Mouse (Mus musculus) heart, postnatal 36 days (tissue): ENCODE data around the gene Celf2. TPM values are rescaled to one million over a fixed set of nuclear protein-coding genes. Genes with fewer than 3 reads are reported as not detected.

ENCODE experiments used
- DNase-seq, 2 experiments: peaks; one replicate each; pipeline ENCODE4 v3.0.0; 2021 to 2022
- intact Hi-C: fragments of 180-260 bp; cut with DNase I; formaldehyde crosslinking; loops from one replicate; pipeline ENCODE4 v1.15.1; 2025
- total RNA-seq, 2 experiments: library from RNA; stranded (reverse); gene quantifications; 2 replicates each; pipeline ENCODE4 v1.2.3; 2021

Gene Celf2
- total RNA-seq, 2 experiments from 2014 or later, result 68.4 to 73.2 TPM

DNA sequence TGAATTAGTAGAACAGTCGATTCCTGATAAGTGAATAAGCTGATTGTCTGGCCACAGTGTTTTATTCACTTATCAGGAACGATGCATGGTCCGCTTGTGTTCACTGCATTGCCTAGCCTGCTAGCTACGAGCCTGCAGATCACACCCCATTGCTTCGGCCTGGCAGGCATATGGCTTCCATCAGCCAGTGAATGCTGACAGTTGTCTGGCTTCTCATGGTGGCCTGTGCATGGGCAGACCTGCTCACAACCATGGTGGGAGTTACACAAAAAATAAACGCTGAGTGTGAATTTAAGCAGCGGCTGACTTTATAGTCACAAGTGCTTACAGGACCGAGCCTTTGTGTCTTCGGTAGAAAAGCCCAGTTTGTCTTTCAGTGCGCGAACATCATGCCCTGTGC, 969.3 kb downstream of the Celf2 start:
- intact Hi-C loops, result loop anchor here (5.0 kb wide), 1 partner anchor 58 kb away; no protein-coding TSS in a partner anchor
- peak in 1 of 2 experiments; percentile 25 for DNase-seq

DNA sequence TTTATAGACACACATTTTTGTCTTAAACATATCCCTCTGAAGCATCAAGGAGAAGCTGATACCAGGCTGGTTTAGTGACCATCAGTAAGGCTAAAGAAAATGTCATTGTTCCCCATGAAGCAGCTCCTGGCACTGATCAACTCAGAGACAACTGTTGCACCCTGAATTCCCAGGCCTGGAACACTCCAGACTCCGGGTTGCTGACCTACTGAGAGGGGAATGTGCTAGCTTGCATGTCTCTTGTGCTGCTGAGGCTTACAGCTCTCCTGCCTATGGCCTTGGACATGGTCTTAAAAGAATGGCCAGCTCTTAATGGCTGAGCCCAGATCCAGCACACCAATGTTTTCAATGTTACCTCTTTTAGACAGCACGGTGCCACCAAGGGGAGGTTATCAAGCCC, 970.9 kb downstream of the Celf2 start:
- intact Hi-C loops, result no loop called here
- no peak for DNase-seq

DNA sequence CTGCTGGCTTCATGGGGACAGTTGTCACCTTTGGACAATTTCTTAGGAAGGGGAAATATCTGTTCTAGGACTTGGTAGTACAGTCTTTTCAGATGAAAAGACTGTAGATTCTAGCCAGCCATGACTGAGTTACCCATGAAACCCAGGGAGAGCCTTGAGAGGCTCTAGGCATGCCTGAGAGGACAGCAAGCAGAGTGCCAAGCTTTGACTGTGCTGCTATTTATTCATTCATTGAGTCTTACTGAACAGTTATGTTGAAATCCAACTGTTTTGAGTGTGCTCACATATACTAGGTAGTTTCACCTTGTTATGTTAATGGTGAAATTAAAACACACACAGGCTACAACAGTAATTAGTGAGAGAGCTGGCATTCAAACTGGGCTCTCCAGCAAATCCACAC, 971.3 kb downstream of the Celf2 start:
- intact Hi-C loops, result no loop called here
- DNase-seq, result no peak

DNA sequence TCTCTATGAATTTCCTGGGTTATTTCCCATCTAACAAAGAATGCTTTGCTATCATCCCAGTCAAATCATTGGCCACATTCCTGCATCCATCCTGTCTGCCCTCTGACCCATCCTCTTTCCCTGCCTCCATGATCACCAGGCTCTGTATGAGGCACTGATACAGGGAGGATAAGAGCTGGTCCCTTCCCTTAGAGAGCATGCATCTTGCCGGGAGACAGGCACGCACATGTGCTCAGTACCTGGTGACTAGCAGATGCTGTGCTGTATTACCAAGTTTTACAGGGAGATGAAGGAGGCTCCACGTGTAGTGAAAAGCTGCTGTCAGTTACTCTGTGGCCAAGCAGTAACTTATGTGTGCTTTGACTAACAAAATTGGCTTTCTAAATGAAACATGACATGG, 972.0 kb downstream of the Celf2 start:
- no peak for DNase-seq
- intact Hi-C loops, result no loop called here

DNA sequence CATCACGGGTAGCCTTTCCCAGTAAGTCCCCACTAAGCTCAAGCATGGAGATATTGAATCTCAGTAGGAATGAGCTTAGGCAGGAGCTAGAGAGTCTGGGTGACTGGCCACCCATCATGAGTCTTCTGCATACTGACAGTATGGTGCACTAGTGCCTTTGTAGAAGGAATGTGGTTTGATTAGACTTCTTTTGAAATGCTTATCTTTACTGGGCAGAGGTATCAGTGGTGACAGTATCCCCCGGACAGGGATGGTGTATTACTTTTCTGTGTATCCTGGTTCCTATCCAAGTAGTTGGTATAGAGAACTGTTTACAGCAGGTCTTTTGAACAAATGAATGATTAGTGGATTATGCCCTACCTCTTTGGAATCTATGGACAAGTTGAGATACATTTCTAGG, 973.0 kb downstream of the Celf2 start:
- no peak for DNase-seq
- intact Hi-C loops, result no loop called here

DNA sequence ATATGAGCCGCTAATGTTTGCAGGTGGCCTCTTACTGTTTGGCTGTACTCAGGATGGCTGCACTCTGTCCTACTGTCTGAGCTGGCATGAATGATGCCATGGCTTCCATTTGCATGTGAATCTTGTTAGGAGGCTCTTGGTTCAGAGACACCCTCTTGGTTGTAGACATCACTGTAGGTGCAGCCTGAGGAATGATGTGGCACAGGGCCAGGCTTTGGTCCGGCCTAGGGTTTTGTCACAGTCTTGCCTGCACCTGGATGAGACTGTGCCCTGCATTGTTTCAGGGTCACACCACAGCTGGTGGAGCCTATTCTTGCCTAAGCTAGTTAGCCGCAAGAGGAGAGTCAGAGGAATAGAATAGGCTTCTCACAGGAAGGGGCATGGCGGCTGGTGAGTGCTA, 977.0 kb downstream of the Celf2 start:
- no peak for DNase-seq
- intact Hi-C loops, result no loop called here

DNA sequence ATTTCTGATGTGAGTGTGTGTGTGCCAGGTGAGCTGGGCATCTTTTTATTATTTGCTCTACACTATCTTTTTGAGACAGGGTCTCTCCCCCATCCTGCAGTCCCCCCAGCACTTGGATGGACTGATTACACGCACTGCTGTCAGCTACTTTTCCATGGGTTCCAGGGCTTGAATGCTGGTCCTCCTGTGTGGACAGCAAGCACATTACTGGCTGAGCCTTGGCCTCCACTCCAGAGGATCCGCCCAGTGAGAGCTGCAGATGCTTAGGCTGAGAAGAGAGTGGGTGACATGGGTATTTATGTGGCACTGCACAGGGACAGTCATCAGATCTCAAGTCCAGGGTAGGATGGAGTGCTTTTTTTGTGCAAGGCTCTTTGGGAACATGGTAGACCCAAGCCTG, 981.3 kb downstream of the Celf2 start:
- intact Hi-C loops, result no loop called here
- no peak for DNase-seq

DNA sequence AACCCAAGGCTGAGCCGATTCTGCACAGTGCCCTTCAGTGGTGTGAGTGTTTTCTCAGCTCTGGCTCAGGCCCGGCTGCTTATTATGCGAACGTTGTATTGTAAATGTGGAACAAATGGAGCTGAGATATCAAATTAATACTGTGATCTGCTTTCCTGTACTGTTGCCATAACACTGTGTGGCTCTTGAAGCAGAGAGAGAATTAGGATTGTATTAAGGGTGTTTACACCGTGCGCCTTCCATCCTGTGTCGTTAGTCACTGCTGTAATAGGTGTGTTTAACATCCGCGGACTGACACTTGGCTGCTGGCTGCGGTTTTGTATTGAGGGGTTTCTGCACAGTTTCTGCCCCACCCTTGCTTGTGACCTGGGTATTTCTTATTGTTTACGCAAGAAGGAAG, 982.5 kb downstream of the Celf2 start:
- intact Hi-C loops, result no loop called here
- no peak for DNase-seq

DNA sequence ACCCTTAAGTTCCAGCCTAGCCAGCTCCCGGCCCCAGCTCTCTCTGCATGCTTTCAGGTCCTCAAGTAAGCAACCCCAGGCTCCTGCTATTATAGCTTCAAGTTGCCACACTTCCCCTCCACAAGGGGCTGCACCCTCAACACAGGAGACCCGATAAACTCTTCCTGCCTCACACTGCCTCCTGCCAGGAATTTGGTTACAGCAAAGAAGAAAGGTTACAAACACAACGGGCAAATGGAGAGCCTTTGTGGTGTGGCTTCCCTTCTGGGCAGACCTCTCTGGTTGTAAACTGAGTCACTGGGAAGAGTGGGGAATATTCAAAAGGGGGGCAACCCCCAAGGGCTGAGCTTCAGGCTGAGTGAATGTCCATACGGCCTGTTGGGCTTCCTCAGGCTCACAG, 983.1 kb downstream of the Celf2 start:
- no peak for DNase-seq
- intact Hi-C loops, result no loop called here

DNA sequence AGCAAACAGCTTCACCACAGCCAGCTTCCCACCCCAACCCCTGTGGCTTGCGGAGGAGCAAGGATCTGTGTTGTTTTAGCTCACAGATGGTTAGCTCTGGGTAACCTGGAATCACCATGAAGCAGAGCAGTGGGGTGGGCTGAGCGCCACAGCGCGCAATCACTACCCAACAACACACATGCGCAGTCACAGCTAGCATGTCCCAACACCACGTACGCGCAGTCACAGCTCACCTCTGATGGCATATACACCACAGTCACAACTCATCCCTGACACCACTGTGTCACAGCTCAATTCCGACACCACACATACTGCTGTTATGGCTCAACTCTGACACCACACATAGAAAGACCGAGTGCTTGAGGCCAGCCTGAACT, 985.5 kb downstream of the Celf2 start:
- intact Hi-C loops, result no loop called here
- no peak for DNase-seq

DNA sequence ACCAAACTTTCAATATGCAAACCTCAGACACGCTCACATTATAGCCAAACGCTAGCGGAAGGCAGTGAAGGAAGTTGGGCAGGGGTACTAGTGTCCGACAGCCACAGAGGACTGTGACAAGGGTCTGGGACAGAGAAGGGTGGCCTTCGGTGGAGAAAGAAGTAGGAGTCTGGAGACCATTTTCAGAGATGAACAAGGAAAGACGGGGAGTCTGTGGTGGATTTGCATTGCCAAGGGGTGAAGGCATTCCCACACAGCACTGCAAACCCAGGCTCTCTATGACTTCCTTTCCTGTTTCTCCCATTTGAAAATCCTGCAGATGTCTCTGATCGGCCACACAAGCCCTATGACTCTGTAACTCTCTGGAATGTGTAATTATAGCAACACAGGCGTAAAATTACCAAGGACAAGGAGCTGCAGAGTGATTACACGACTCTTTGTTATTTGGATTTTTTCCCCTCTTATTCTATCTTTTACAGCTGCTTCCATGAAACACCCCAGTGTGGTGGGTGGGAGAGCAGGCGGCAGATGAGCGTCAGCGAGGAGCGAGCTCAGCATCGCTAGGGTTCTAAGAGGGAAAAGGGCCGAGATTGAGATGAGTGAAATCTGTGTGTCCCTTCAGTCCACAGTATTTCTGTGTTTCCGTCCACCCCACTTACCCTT, 986.0 kb downstream of the Celf2 start:
- intact Hi-C loops, result no loop called here

DNA sequence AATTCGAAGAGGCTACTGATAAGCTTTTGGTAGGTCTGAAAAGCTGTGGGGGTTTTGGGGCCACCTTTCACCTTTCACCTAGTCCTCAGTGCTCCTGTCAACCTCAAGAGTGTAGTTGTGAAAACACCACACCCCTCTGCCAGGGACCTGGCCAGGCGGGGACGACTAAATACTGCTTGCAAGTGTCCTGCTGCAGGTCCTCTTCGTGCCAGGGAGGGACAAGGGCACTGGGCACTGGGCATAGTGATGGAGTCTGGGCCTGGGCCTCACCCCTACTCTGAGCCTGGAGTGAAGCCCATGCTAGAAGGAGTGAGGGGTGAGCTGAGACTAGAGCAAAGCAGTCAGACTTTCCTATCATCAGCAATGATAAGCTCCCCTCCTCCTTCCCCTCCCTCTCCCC, 987.0 kb downstream of the Celf2 start:
- DNase-seq, result no peak
- intact Hi-C loops, result no loop called here

More for the DNA sequence above, 986.0 kb downstream of the Celf2 start:
- DNase-seq, result no peak

DNA sequence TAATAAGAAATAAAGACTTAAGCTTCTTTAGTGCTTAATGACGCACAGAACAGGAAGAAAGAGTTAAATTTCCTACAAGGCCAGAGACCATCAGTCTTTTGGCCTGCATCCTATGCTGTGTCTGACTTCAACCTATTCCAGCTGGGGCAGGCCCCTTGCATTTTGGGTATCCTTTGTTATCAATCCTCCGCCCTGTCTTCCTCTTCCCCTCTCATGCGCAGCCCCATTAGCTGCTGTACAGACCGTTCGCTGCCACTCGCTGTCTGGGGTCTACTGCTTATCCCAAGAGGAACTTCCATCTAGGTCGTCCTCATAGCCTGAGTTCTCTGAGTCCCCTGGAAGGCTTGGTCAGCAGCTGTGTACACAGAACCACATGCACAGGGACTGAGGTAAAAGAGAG, 996.2 kb downstream of the Celf2 start:
- no peak for DNase-seq
- intact Hi-C loops, result no loop called here

DNA sequence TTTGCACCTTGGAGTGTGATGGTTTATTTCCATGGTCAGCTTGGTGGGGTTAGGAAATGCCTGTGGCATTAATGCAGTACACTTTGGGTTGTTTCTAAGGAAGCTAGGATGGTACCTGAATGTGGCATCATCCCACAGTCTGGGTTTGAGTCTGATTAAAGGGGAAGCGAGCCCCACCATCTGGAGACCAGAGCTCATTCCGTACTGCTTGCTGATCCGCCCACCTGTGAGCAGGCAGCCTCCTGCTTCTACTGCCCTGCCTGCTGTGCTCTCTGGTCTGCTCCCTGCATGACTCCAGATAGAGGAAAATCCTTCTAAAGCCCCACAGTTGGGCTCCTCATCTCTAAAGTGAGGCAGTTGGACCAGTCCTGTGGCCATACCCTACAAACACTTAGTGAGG, 1002.3 kb downstream of the Celf2 start:
- intact Hi-C loops, result no loop called here
- DNase-seq, result no peak

DNA sequence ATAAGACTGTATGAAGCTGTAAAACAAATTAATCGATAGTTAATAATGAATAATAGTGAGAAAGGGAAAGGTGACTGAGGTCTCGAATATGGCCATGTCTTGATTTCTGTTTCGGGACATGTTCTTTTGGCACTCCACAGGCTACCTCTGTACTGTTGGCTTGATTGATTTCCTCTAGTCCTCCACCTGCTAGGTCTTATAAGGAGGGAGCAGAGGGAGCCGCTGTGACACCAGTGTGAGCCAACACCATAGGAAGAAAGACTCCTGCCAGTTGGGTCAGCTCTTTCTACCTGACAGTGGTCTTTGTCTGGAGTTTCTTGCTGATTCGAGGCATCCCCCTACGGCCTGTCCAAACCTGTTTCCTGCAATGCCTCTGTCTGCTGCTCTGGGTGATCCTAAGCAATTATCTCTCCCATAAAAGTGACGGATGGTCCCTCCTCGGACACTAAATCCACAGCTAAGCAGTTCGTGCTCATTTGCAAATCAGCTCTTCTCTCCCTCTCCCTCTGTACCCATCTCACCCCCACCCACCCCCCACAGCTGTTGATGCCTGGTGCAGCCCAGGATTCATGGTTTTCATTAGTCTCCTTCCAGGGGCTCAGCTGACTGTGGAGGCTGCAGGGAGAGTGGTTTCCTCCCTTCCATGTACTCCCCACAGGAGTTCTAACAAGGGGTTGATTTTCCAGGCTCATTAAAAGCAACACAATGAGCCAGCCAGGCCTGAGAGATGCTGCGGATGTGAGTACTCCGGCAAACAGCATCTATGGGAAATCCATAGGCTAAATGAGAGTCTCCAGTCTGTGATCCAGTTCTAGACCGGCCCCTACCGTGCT, 1003.2 kb downstream of the Celf2 start:
- no peak for DNase-seq
- intact Hi-C loops, result no loop called here

DNA sequence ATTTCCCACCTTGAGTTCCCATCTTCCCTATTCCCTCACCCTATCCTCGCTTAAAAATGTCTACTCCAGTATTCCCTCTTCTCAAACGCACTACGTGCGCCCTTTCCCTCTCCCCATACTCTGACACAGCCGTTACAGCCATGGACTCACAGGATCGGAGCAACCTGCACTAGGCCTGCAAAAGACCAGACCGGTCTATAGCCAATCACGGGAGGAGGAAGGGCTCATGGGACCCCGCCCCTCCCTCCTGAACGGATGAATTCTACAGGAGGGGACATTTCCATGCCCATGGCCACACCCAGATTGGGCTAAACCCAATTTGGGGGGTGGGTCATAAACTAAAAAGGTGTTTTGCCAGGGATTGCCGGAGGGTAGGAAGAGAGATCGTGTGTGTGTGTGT, 1003.8 kb downstream of the Celf2 start:
- intact Hi-C loops, result no loop called here
- DNase-seq, result no peak

DNA sequence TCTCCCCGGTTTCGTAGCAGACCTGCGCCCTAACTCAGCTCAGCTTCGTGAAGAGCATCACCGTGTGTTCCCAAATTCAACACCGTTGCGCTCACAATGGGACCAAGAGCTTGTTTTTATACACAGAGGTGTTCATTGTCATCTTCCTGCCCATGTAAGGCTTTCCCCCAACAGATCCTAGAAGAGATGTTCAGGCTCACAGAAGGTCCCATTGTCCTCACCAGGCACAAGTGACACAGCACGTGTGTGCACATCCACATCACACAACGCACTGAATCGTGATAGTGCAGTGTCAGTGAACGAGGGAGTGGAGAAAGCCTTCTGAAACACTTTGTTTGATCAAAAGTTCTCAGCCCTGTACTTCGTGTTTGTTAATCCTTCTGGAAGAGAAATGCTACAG, 1011.3 kb downstream of the Celf2 start:
- intact Hi-C loops, result no loop called here
- no peak for DNase-seq

DNA sequence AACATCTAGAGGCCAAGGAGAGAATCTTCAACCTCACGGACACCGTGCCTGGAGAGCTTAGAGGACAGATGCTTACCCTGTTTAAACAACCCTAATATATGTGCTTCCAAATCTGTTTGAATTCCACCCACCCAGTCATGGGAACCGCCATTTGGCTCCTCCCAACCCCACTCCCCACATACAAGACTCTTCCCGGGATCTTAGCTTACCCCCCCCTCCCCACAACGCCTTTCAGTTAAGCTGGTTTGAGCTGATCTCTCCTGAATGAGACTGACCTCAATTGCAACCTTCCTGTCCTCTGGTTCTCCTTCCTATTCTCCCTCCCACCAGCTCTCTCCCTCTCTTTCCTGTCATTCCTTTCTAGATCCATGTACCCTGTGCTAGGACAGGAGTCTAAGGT, 1011.7 kb downstream of the Celf2 start:
- intact Hi-C loops, result no loop called here

DNA sequence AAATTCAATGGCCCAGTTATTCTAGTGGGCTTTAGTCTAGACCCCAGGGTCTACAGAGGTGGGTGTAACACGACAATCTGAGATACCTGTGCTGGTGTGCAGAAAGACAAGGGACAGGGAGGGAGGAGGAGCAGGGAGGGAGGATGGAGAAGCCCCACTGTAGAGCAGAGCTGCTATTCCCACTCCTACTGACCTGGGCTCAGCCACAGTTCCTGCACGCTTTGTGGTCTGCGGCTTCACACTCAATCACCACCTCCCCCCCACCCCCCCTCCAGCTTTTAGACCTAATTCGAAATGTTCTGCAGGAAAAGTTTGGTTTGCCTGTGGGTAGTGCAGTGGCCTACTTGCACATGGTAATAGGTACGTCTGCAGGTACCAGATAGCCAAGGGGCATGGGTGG, 1015.5 kb downstream of the Celf2 start:
- DNase-seq, result no peak
- intact Hi-C loops, result no loop called here

More for the DNA sequence above, 1011.7 kb downstream of the Celf2 start:
- DNase-seq, result no peak

DNA sequence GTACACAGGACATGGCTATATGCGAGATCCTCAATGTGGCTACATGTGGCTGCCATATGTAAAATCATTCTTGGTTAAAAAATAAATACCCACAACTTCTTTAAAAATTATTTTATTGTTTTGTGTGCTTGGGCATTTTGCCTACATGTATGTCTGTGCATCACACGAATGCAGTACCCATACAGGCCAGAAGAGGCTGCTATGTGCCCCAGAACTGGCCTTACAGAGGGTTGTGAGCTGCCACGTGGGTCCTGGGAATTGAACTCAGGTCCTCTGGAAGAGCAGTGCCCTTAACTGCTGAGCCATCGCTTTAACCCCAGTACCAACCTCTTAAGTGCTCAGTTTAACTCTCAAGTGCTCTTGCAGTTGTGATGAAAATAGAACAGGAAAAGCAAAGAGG, 1018.5 kb downstream of the Celf2 start:
- intact Hi-C loops, result no loop called here
- no peak for DNase-seq

DNA sequence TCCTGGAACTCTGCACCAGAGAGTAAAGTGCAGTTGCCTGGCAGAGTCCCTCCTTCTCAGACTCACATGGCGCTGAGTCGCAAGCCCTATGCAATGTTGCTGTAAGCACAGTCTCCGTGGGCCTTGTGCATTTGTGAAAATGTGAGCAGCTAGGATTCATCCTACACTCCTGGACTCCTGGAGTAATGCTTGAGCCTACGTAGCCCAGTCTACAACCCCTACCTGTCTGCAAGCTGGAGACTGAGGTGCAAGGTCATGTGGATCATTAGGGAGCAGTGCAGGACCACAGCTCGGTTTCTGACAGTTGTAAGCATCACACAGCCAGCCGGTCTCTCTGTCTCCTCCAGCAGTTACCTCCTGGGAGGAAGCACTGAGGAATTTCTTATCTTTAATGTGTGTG, 1019.3 kb downstream of the Celf2 start:
- no peak for DNase-seq
- intact Hi-C loops, result no loop called here
